Mouse (Mus musculus) layer of hippocampus, postnatal 10 days (tissue): ENCODE results near the gene Epn1. TPM values are rescaled to one million over a fixed set of nuclear protein-coding genes. Genes with fewer than 3 reads are reported as not detected.
"Not testable (repeated sequence)": the region's sequence is repeated elsewhere in the genome, so short reads cannot be mapped to it uniquely, and the experiment has no call there.

ENCODE experiments used
- DNase-seq, 2 experiments: peaks; one replicate each; pipeline ENCODE4 v3.0.0; 2021; ENCODE audit warnings: low spot score in 2 of 2
- total RNA-seq, 2 experiments: library from RNA; stranded (reverse); gene quantifications; 2 replicates each; pipeline ENCODE4 v1.2.3; 2021

The Epn1 gene
- total RNA-seq, 2 experiments from 2014 or later, result 402 to 408 TPM

GRCm38 (mm10) chr7:5058631-5059030, 21.4 kb upstream of the Epn1 start:
- no peak for DNase-seq

- no peak for DNase-seq
Measured at GRCm38 (mm10) chr7:5059421-5059820, 20.6 kb upstream of the Epn1 start.

- peak; percentile 75 to 82 for DNase-seq
Measured at GRCm38 (mm10) chr7:5060239-5060731, 19.8 kb upstream of the Epn1 start.

DNA sequence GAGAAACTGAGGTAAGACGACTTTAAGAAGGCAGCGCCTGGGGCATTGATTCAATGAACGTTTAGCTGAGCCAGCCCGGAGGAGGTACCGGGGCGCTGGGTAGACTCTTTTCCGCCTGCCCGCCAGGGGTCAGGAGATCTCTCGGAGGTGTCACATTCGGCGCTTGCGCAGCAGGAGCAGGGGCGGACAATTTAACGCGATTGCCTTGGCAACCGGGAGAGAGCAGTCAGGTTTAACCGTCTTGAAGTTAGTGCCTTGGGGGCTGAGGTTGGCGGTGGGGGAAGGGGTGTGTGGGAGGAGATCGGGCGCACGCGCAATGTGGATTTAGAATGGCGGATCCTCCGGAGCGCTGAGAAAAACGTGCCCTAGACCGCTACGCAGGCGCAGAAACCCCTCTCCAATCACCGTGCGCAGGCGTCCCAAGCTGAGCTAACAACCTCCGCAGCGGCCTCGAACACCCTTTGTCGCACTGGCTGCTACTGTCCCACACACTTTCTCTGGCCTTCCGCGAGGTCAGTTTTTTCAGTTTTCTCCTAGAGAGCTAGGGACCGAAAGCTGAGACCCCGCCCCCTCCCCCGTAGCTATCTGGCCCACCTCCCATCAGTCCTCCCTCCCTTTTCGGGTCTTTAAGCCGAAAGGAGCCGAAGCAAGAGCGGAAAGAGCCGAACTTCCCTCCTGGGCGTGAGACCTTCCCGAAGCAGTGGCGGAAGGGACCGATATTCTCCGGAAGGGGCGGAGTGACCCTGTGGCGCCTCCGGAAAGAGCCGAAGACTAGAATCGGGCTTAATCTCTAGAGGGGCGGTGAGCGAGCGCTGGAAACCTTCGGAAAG, 18.9 kb upstream of the Epn1 start:
- peak; percentile 100 for DNase-seq

DNA sequence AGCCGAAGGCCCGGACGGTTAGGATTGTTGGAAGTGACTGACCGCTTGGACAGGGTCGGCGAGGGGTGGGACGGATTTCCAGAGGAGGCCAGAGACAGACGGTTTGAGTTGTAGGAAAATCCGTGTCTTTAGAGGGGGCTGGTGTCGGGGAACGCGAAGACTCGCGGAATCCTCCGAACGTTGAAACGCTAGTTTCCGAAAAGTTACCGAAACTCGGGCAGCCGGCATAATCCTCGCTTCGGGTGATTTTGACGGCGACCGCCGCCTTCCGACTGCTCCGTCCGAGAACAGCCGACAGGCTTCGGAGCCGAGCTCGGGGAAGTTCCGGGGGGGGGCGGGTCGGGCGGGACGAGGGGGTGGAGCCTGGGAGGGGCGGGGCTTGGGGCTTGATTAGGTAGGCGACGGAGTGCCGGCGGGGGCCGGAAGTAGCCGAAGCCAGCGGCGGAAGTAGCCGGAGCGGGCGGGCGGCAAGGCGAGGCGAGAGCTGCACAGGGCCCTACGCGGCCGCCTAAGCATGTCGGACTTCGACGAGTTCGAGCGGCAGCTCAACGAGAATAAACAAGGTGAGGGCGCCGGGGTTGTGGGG, 18.2 kb upstream of the Epn1 start, which contains the start of gene U2af2:
Gene U2af2 (plus strand): TSS at position 370 of the 586 bp plus-strand sequence.
- peak; percentile 95 to 98 for DNase-seq

DNA sequence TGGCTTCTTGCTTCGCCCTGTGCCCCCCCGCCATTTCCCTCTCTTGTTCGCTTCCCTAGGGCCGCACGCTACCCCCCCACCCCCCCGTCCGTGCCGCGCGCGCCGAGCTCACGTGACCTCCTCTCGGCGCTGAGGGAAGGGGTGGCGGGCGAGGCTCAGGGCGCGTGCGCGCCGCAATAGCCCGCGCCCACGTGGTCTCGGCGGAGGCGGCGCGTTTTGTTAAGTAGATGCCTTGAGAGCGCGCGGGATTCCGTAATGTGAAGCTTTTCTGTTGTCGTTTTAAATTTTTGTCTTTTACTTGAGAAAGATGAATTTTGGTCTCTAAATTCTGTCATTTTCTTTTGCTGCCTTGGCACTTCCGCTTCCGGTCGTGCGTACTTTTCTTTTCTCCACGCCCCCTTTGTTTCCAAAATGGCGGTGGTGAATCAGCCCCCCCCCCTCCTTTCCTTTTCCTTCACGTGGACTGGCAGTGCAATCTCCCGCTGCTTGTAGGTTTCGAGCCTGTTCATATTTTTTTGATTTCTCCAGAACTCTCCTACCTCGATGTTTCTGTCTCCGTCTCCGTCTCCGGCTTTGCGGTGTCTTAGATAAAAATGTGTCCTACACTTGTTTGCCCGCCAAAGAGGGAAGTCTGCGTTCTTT, 17.6 kb upstream of the Epn1 start:
- no peak for DNase-seq

DNA sequence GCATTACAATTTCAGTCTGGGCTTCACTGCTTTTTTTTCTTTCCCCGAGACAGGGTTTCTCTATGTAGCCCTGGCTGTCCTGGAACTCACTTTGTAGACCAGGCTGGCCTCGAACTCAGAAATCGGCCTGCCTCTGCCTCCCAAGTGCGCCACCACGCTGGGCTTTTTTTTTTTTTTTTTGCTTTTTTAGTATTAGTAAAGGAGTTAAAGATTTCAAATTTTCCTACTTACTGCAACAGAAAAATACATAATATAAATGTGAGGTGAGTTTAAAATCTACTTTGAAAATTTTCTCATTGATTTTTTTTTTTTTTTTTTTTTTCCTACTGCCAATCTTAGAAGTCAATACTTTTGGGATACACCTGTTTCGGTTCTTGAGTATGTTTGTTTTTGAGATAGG, 15.1 kb upstream of the Epn1 start:
- no peak for DNase-seq

DNA sequence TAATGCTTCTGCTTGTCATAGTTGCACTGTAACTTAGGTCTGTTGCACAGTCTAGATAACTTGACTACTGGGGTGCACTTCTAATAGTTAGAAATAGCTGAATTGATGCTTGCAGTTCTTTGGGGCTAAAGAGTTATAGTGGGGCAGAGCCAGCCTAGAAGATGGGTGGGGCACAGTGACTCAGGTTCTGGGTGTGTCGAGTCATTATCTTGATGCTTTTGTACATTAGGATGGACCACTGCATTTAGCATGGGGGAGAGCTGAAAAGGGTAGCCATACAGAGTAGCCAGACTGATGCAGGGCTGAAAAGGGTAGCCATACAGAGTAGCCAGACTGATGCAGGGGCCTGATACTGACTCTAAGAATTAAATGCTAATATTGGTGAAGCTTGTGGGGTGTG, 6.4 kb upstream of the Epn1 start:
- no peak for DNase-seq

GRCm38 (mm10) chr7:5074984-5075383, 5.1 kb upstream of the Epn1 start:
- DNase-seq, result no peak

GRCm38 (mm10) chr7:5076931-5077330, 3.1 kb upstream of the Epn1 start:
- DNase-seq, result no peak

- DNase-seq, result not testable (repeated sequence)
Measured at GRCm38 (mm10) chr7:5079365-5080009, 548 bp upstream of the Epn1 start.

- DNase-seq, result no peak
Measured at GRCm38 (mm10) chr7:5080815-5081214, 780 bp downstream of the Epn1 start.

GRCm38 (mm10) chr7:5081241-5081640, 1.2 kb downstream of the Epn1 start:
- no peak for DNase-seq

DNA sequence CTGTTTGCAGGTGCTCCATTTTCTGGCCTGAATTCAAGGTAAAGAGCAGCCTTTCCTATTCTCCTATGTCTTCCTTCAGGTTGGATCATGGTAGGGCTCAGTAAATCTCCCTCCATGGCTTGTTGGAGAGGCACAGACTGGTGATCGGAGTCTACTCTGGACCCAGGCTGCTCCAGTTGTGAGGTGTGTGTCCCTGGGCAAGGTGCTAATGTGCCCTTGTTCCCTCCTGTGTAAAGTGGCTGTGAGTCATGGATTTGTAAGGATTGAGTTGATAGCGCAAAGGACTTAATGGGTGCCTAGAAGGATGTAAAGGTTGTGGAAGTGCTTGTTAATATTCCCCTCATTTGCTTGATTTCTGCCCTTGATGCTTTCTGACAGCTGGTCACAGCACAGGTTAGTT, 1.9 kb downstream of the Epn1 start:
- no peak for DNase-seq

DNA sequence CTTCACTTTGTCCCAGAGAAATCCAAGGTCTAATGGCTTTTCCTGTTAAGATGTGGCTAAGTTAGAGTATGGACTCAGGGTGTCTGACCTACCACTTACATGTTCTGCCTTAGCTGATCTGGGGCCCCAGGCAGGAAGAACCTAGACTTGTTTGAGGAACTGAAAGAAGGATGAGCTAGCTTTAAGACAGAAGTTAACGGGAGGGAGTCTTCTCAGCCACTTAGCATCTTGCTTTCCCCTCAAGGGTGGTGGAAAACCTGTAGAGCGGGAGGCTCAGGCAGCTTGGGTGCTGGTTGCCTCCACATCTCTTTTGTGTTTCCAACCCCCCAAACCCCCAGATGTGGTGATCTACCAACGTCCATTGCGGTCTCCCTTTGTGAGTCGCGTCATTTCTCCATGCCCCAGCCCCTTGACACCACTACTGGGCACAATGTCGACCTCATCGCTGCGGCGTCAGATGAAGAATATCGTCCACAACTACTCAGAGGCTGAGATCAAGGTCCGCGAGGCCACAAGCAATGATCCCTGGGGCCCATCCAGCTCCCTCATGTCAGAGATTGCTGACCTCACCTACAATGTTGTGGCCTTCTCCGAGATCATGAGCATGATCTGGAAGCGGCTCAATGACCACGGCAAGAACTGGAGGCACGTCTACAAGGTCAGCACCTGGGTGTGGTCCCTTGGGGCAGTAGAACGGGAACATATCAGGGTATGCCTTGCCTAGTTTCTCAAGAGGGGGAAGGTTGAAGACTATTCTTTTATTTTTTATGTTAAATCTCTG, 3.5 kb downstream of the Epn1 start:
- no peak for DNase-seq

- DNase-seq, result no peak
Measured at GRCm38 (mm10) chr7:5085512-5085911, 5.5 kb downstream of the Epn1 start.

DNA sequence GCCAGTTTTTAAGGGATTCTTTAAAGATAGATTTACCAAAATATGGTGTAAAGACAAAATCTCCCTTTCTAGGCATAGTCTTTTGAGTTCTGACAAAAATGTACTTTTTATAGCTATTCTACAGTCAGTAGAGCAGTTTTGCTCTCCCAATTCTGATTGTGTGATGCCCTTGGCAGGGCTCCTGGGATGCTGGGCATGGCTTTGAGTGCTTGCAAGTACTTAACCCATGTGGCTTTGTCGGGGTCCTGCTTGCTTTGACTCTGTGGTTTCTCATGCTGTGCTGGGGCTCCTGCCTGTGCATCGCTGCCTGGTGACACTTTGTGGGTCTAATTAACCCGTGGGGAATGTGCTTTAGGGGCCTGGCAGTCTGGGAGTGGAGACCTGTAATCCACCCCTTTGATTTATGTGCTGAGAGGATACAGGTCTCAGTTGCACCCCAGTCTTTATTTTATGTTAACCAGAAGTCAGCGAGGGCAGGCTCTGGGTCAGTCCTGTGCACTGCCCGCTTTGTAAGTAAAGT, 6.9 kb downstream of the Epn1 start:
- DNase-seq, result no peak

DNA sequence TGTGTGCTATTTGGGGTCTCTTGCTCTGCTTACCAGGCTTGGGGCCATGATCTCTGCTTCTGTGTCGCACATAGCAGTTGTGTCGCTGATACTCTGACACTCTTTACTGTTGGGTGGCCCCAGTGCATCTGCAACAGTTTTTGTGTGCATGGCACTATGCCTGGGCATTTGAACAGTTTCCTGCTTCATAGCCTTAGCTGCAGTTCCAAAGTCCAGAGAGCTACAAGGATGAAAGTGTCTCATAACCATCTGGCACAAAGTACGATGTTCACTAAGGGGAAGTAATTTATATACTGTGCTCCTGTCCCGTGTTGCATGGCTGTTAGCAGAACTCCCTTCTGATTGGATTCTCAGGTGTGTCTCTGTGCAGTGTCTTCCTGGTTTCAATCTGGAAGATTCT, 7.9 kb downstream of the Epn1 start:
- DNase-seq, result no peak

GRCm38 (mm10) chr7:5089853-5090252, 9.8 kb downstream of the Epn1 start:
- no peak for DNase-seq

GRCm38 (mm10) chr7:5091008-5091728, 11.1 kb downstream of the Epn1 start:
- DNase-seq, result no peak
